Mouse (Mus musculus) lung, postnatal 0 days (tissue): Measurements from ENCODE around the gene Ikbkg. TPM values are rescaled to one million over a fixed set of nuclear protein-coding genes. Genes with fewer than 3 reads are reported as not detected.
A peak's percentile ranks its signal among the peaks of the same experiment; 100 is the strongest.
"Not testable (repeated sequence)": the region's sequence is repeated elsewhere in the genome, so short reads cannot be mapped to it uniquely, and the experiment has no call there.

ENCODE experiments used
- ATAC-seq: fragments of 200-750 bp; cut with Nextera tagmentation; 2 replicates; pipeline ENCODE4 v1.8.0; 2017; ENCODE audit warnings: moderate library complexity
- DNase-seq: peaks from one replicate; pipeline ENCODE4 v3.0.0-alpha.2; 2016; ENCODE audit warnings: low spot score
- H3K27ac ChIP-seq: fragments of 300-500 bp; sonication (generic); 2 replicates; pipeline ENCODE4 v1.5.1; 2014; ENCODE audit warnings: antibody characterized with exemption, mild to moderate bottlenecking, low read length, mixed read lengths
- H3K27me3 ChIP-seq: fragments of 300-500 bp; sonication (generic); replicated peaks from 2 replicates; pipeline ENCODE4 v1.6.1; 2014; ENCODE audit warnings: low read length, mixed read lengths; ENCODE audit not compliant: insufficient read depth
- H3K36me3 ChIP-seq: fragments of 300-500 bp; sonication (generic); 2 replicates; pipeline ENCODE4 v1.6.1; 2014; ENCODE audit warnings: low read length, mixed read lengths; ENCODE audit not compliant: insufficient read depth
- H3K4me1 ChIP-seq: fragments of 300-500 bp; sonication (generic); 2 replicates; pipeline ENCODE4 v1.6.1; 2014; ENCODE audit warnings: antibody characterized with exemption, low read depth, low read length, mixed read lengths; ENCODE audit not compliant: insufficient read depth
- H3K4me2 ChIP-seq: fragments of 300-500 bp; sonication (generic); replicated peaks from 2 replicates; pipeline ENCODE4 v1.6.1; 2014; ENCODE audit warnings: low read depth, mild to moderate bottlenecking, low read length, moderate library complexity, mixed read lengths
- H3K4me3 ChIP-seq: fragments of 300-500 bp; sonication (generic); 2 replicates; pipeline ENCODE4 v1.5.1; 2014; ENCODE audit warnings: low read depth, low read length
- H3K9ac ChIP-seq: fragments of 300-500 bp; sonication (generic); replicated peaks from 2 replicates; pipeline ENCODE4 v1.6.1; 2014; ENCODE audit warnings: low read depth, mild to moderate bottlenecking
- H3K9me3 ChIP-seq: fragments of 300-500 bp; sonication (generic); 2 replicates; pipeline ENCODE4 v1.6.1; 2016; ENCODE audit warnings: low read length, mixed read lengths
- CTCF ChIP-seq: IDR thresholded peaks from 2 replicates; pipeline ENCODE4 v1.5.1; 2016; ENCODE audit warnings: antibody characterized with exemption, mild to moderate bottlenecking
- EP300 ChIP-seq: IDR thresholded peaks from 2 replicates; pipeline ENCODE4 v1.6.1; 2016; ENCODE audit warnings: antibody characterized with exemption, mild to moderate bottlenecking, control low read depth
- WGBS: fragments of 180-500 bp; shearing (Covaris S2); extraction: QIAGEN DNeasy Blood & Tissue Kit; methylation state at CpG from one replicate; pipeline ENCODE4 v1.1.7; 2014; 5-methylcytosine and 5-hydroxymethylcytosine counted together
- polyA plus RNA-seq: library from polyadenylated mRNA; unstranded; fragments of >200 nt; fragmentation: Nextera tagmentation; extraction: Ambion mirVana; gene quantifications from 2 replicates; pipeline ENCODE4 v1.2.1, GENCODE M21; 2015

The Ikbkg gene
- 15.1 and 16.6 TPM in 2 replicates for polyA plus RNA-seq

DNA sequence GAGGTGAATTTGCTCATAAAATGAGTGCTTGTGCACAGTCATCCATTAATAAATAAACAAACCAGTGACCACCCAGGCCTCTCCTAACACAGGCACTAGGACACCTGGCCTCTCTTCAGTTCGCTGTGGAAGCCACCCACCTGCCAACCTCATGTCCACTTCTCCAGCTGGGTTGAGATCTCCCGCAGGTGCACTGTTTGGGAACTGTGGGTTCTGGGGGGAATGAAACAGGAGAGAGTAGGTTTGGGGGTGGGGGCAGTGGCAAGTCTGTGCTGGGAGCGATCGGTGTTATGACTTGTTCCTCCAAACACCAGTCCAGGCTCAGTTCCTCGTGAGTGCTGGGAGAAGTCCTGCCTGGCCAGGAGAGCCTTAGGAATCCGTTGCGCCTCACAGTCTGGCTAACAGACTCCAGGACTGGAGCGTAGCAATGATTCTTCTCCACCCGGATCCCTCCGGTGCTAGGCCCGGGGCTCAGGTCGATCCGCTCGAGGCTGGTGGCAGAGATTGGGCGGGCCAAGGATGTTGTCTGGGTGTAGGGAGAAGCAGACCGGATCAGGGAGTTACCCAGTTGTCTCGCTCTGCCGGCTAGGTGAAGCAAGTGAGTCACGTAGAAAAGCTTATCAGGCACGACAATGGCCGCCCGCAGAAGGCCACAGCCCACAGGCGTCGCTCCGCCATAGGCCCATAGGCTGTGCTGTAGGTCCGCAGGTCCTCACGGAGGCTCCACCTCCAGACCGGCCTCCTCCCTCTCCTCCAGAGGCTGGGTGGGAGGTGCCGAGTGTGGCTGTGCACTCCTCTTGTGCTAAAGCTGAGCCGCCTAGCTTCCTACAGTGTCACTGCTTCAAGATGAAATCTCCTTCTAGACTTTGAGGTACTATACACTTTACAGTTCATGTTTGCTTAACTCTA lies at the start of gene Ikbkg, which contains the start of gene Fam3a:
TSS of gene Ikbkg (plus strand) at position 756 of the 909 bp plus-strand sequence.
TSS of gene Fam3a (minus strand) at position 738 of the 909 bp plus-strand sequence.
- Histone ChIP-seq H3K27ac (peak within 1 kb of the TSS; percentile 93), H3K36me3 (no peaks in the 10 kb centered on the region), H3K4me2 (peak within 1 kb of the TSS; percentile 55), H3K4me3 (peak within 1 kb of the TSS; percentile 46), H3K4me1 (0 out of 2 replicates have a peak, but pooled peaks cover 3% of the 10 kb centered on the region), H3K9me3 (no peaks in the 10 kb centered on the region), H3K9ac (peak within 1 kb of the TSS; percentile 66), H3K27me3 (no peaks in the 10 kb centered on the region)
- DNase-seq = peak; percentile 96
- ATAC-seq = peak; percentile 100
- TF ChIP-seq EP300 = no peak
- TF ChIP-seq CTCF = peak; percentile 72
- 17% methylated on average over 29 of the region's 30 CpGs for WGBS

DNA sequence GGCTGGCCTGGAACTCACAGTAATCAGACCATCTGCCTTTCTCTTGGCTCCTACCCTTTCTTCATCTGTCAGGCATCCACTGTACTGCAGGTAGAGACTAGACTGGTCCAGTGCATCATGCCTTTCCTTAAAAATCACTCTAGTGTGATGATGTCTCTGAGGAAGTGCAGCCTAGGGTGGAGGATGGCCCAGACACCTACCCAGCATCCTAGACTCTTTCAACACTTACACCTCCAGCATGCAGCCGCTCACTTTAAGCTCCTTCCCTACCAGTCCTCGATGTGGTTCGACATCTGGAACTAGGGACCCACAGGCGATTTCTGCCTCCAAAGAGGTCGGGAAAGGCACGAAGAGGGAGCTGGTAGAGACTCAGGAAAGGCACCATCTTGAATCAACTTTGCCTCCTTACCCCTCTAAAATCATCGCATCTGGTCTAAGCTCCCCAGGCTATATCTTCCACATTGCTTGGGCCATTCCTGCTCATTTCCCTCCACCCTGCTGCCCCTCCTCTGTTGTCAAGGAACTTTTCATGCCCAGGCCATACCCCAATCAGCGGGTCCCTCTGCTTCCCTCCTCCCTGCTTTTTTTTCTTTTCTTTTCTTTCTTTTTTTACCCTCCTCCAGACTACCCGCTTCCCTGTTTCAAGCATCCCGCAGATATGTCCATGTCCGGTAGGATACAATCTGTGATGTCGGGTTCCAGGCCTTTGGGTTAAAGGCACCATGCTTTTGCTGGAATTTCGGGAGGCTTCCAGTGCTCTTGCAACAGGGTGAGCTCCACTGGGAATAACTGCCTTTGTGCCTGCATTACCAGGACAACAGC lies 40.2 kb upstream of the Ikbkg start:
- no peaks in the 10 kb centered on the region for H3K9me3 ChIP-seq
- H3K36me3 ChIP-seq = no peaks in the 10 kb centered on the region
- H3K4me1 ChIP-seq = no peaks in the 10 kb centered on the region
- H3K4me2 ChIP-seq = peak overlapping the region; percentile 54
- H3K4me3 ChIP-seq = peak overlapping the region; percentile 38
- DNase-seq (no peak), ATAC-seq (peak; percentile 40)
- H3K27me3 ChIP-seq = no peaks in the 10 kb centered on the region
- H3K9ac ChIP-seq = peak overlapping the region; percentile 44; the same call in 1 of the 2 replicates
- H3K27ac ChIP-seq = peak overlapping the region; percentile 38; the same call in 1 of the 2 replicates
- TF ChIP-seq CTCF (no peak), EP300 (no peak)
- WGBS = 18% methylated on average over 13 of the region's 13 CpGs

DNA sequence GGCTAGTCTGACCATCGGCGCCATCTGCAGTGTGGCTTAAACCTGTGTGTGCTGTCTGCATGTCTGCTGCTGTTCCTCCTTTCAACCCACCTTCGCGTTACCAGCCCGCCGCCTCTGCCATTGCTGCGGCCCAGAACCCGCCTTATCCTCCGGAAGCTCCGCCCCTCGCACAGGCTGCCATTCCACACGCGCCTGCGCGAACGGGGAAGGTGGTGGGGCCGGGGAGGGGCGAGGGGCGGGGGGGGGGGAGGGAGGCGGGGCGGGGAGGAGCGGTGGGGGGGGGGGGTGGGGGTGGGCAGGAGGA lies 39.7 kb upstream of the Ikbkg start, which contains the start of gene Lage3:
TSS of gene Lage3 (minus strand) at position 152 of the 304 bp plus-strand sequence.
- WGBS = 15% methylated on average over 11 of the region's 22 CpGs
- H3K4me1 ChIP-seq = no peaks in the 10 kb centered on the region
- H3K4me3 ChIP-seq = peak within 1 kb of the TSS; percentile 38
- H3K4me2 ChIP-seq = peak within 1 kb of the TSS; percentile 54
- DNase-seq (peak; percentile 86), ATAC-seq (peak; percentile 86)
- H3K27me3 ChIP-seq = no peaks in the 10 kb centered on the region
- peak within 1 kb of the TSS; percentile 44; the same call in 1 of the 2 replicates for H3K9ac ChIP-seq
- TF ChIP-seq CTCF (no peak), EP300 (no peak)
- H3K9me3 ChIP-seq = no peaks in the 10 kb centered on the region
- H3K36me3 ChIP-seq = no peaks in the 10 kb centered on the region
- peak within 1 kb of the TSS; percentile 38; the same call in 1 of the 2 replicates for H3K27ac ChIP-seq

DNA sequence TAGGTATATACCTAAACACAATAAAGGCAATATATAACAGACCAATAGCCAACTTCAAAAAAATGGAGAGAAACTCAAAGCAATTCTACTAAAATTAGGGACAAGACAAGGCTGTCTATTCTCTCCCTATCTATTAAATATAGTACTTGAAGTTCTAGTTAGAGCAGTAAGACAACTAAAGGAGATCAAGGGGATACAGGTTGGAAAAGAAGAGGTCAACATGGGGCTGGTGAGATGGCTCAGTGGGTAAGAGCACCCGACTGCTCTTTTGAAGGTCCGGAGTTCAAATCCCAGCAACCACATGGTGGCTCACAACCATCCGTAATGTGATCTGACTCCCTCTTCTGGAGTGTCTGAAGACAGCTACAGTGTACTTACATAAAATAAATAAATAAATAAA lies 36.0 kb upstream of the Ikbkg start:
- H3K4me3 ChIP-seq, DNase-seq, H3K36me3 ChIP-seq, H3K27ac ChIP-seq, H3K4me2 ChIP-seq, H3K9me3 ChIP-seq, H3K27me3 ChIP-seq, ATAC-seq, H3K4me1 ChIP-seq, H3K9ac ChIP-seq: not testable (repeated sequence)
- WGBS = 93% methylated on average over 2 of the region's 3 CpGs

DNA sequence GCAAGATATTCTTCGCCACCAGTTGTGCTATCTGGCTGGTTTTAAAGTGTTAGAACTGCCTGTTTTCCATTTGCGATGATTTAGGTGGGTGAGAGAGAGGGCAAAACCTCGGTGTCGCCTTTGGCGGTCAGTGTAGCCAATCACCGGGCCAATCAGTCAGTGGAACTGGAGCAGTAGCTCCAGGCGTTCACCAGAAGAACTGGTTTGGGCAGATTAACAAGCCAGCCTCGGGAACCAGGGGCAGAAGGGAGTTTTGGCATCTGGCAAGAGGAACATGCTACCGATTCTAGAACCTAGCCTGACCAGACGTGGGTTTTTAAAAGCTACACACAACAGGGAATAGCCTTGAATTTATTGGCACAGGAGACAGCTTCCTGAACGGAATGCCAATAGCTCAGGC lies 33.9 kb upstream of the Ikbkg start:
- Histone ChIP-seq H3K9ac (no peak overlapping the region), H3K36me3 (no peaks in the 10 kb centered on the region), H3K27ac (no peak overlapping the region), H3K4me1 (no peaks in the 10 kb centered on the region), H3K4me3 (no peak overlapping the region), H3K27me3 (no peaks in the 10 kb centered on the region), H3K4me2 (no peak overlapping the region), H3K9me3 (no peaks in the 10 kb centered on the region)
- TF ChIP-seq EP300 (no peak), CTCF (no peak)
- ATAC-seq (peak; percentile 44), DNase-seq (peak; percentile 16)
- 35% methylated on average over 11 of the region's 11 CpGs for WGBS

DNA sequence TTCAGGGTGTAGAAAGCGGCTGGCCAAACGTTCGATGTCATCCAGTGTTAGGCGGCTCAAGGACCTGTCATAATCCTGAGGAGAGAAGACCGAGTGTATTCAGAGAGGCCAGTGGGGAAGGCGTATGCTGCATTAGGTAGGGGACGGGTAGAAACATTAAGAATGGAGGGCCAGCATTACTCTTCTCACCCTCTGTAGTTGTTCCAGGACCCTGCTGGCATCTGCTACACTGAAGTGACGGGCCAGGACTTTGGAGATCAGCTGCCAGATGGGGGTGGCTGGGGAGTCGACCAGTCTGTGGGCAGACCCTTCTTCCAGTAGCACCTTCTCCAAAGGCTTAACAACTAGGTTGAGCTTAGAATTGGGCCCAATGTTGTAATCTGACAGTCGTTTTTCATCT lies 25.6 kb upstream of the Ikbkg start:
- H3K27me3 ChIP-seq = no peaks in the 10 kb centered on the region
- TF ChIP-seq CTCF (no peak), EP300 (no peak)
- H3K4me2 ChIP-seq = peak overlapping the region; percentile 63
- peak overlapping the region; percentile 66 for H3K9ac ChIP-seq
- peak overlapping the region; percentile 59 for H3K4me3 ChIP-seq
- no peaks in the 10 kb centered on the region for H3K4me1 ChIP-seq
- H3K27ac ChIP-seq = peak overlapping the region; percentile 72; the same call in 1 of the 2 replicates
- WGBS = 52% methylated on average over 10 of the region's 10 CpGs
- ATAC-seq = no peak
- no peak for DNase-seq
- no peaks in the 10 kb centered on the region for H3K9me3 ChIP-seq
- H3K36me3 ChIP-seq = no peaks in the 10 kb centered on the region
